Mouse (Mus musculus) cerebellum, adult 11 months (tissue): ENCODE data around the gene Wdr26.
A peak's percentile ranks its signal among the peaks of the same experiment; 100 is the strongest.

Experiments used
- DNase-seq: peaks from one replicate; pipeline ENCODE4 v3.0.0; 2022

Wdr26 gene

DNA sequence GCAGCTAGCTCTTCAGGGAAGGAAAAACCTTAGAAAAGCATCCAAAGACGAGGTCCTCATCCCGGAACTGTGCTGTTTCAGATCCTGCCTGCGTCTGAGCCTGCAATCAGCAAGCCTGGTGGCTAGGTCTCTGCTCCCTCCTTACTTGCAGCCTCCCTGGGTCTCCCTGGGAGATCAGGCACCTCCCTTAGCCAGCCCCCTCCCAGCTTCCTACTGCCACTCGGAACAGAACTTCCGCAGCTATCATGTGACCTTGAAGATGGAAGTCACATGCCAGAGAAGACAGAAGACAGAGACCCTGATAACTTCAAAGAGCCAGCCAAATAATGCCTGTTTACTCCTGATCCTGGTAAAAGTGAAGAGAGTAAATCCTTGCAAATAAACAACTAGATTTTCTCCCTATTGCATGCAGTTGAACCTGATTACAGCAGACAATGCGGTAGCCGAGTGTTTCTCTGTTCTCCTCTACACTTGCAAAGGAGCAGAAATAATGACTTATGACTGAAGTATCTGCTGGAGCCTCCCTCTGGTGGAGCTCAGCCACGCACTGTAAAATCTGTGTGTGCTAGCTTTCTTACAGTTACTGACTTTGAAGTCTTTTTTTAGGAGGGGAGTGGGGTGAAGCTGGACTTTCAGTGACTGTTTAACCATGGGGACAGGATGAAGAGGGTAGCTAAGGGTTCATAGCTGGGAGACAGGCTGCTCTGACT lies 22.7 kb upstream of the Wdr26 start:
- DNase-seq = no peak

DNA sequence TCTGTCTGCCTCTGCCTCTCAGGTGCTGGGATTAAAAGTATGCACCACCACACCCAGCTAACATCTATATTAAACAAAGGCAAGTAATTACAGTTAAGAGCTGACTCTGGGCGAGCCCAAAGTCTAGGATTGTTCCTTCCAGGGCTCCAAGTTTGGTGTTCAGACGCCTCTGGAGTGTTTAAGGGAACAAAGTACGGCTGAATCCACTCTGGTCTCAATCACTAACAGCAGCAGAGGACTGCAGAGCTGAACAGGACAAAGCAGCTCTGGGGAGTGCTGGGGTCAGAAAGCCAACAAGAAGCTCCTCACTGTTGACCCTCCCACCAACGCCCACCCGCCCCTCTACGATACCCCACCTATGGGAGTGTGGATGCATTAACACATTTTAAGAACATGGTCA lies 21.9 kb upstream of the Wdr26 start:
- no peak for DNase-seq

DNA sequence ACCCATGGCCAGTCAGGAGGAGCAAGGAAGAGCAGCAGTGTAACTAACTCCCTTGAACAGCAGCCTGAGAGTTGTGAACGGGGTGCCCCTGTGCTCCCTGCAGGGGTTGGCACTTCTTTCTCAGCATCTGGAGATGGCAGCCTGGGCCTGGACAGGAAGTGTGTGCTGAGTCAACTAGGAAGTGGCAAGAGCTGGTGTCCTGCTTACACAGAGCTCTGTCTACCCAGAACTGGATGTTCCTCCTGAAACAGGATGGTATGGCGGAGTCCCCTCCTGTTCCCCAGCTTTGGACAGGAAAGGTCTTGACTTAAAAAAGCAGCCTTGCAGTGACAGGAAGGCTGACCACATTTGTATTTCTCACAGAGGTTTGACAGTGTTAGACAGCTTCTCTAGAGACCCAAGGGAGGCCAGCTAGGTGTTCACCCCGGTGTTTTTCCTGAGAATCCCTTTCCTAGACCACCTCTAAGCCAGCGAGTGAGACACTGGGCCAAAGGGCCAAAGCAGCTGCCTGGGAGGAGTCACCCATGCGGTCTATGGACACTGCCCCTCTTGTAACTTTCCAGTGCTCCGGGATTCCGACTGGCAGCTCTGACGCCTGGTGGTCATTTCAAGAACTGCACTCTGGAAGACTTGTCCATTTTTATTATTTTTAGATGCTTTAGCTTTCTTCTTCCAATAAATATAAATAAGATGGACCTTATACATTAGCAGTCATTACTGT lies 20.7 kb upstream of the Wdr26 start:
- peak; percentile 27 for DNase-seq

DNA sequence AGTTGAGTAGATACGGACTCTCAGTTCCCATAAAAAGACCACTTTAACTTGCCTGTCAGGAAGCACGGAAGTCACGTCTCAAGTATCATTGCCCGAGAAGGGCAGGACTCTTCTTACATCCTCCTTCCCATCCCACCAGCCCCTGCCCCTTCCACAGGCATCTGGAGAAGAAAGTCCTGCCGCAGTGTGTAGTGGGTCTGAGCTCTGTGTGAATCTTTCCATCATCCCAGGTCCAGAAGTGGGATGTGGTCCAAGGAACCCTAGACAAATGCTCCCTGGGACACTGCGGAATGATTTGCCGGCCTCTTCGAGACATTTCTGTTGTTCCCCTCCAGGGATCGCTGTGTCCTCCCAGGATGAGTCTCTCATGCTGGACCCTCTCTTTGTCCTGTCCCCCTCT lies 20.0 kb upstream of the Wdr26 start:
- no peak for DNase-seq

DNA sequence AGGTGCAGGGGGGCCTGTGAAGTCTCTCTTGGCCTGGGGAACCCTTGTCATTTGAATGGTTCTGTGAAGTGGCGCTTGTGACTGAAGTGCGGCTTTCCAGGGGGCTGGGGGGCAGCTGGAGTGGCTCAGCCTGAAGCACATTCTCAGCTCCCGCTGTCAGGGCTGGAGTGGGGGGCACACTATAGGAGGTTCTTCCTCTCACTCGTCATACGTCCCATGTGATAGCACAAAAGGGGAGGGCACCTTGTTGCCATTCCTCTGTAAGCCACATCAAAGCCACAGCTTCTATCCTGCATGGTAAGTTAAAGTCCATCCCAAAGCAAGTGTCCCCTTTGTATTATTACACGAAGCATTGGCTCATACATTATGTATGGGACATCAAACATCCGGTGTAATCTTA lies 19.5 kb upstream of the Wdr26 start:
- no peak for DNase-seq

DNA sequence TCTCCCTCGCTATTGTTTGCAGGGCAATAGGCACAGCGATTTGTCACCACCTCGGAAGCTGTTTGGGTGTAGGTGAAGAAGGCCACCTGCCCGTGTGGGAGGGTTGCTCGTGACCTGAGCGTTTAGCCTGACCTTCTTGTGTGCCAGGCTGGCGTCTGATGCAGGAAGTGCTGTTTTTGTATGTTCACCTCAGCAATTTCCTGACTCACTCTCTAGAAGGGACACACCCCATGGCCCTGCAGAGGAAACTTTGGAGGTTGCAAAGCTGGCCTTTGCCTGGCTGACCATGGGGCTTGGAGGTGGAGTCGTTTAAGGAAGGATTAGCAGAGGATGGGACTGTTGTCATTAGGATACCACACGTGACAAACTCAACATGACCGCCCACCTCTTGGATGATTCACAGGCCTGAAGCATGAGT lies 18.9 kb upstream of the Wdr26 start:
- no peak for DNase-seq

DNA sequence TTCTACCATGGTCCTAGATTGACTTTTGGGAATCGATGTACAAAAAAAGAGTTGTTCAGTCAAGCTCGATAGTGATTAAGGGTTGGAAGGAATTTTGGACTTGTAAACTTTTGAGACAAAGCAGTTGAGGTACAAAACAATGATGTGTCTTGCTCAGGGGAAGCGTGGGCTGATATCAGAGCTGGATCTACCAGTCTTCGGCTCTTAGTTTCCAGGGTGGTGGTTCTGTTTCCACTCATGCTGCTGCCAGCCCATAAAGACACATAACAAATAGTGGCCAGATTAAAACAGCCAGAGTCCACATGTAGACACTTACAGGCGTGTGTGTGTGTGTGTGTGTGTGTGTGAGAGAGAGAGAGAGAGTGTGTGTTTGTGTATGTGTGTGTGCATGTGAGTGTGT lies 17.2 kb upstream of the Wdr26 start:
- no peak for DNase-seq

DNA sequence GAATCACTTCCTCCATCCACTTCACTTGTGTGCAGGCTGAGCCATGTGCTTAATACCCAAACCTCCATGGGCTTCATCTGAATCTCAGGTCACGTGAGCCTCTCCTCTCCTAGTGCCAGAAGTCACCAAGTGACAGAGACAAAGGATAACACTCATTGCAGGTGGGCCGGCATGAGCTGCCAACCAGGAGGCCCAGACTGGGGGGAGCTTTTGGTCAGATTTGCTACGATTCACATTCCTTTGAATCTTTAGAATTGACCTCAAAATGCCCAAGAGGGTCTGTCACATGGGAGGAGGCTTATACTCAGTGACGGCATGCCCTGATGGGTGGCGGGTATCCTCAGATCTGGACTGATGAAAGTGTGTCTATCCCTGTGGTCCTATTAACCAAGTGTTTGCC lies 16.8 kb upstream of the Wdr26 start:
- DNase-seq = no peak

DNA sequence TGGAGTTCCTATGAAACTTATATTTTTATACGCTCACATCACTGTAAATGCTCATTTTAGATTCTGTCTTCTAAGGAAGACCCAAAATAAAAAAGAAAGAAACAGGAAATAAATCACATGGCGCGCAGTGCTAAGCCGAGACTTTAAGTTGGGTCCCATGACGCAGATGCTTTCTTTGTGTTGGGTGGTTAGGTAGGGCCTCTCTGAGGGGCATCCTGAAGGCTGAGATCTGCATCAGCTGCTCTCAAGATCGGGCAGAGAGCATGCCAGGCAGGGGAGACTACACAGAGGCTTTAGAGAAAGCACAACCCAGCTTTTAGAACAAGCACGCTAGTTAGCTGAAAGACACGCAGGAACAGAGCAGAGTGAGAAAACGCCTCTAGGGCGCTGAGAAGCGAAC lies 16.0 kb upstream of the Wdr26 start:
- DNase-seq = no peak

DNA sequence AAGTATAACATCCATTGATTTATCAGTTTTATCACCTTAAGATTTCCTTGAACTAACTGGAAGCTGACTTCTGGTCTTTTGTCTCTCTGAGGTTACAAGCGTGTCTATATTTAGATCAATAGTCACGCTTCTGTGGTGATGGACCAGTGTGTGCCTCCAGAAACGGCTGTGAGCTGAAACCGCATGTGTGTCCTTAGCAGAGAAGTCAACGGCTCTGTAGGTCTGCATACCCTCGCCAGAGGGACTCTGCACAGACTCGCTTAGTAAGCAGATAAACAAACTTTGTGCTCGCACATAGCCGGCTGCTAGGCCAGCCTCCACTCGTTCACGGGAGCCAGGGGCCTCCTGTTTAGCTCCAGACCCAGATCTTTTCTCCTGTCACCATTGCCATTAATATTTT lies 15.0 kb upstream of the Wdr26 start:
- DNase-seq = no peak

DNA sequence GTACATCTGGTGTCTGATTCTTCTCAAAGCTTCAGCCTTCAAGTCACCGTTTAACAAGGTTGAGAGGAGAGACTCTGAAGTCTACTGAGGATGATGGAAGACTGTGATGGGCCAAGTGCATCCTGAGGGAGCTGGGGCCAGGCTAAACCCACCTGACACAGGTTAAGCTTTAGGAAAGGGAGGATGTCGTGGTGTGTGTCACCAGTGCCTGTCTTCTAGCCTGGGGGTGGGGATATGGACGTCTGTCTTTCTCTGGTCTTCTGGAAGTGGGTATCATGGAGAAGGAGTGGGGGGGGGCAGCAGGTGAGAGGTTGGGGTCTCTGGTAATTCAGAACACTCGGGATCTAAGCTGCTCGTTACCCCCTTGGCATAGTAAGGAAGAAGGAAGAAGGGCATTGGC lies 13.5 kb upstream of the Wdr26 start:
- no peak for DNase-seq

DNA sequence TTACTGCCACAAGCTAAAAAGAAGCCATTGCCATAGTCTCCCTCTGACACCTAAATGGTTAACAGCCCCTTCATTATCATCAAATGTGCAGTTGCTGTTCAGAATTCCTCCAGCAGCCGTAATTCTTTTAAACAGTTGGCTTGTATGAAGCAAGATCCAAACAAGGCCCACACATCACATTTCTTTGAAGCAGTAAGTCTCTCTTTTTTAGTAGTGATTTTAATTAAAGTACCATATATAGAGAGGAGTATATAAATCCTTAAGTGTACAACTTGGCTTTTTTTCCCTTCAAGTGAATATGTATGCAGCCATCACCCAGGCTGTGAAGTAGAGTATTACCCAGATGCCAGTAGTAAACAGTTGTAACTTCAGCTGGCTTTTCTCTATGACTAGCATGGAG lies 10.2 kb upstream of the Wdr26 start:
- no peak for DNase-seq

DNA sequence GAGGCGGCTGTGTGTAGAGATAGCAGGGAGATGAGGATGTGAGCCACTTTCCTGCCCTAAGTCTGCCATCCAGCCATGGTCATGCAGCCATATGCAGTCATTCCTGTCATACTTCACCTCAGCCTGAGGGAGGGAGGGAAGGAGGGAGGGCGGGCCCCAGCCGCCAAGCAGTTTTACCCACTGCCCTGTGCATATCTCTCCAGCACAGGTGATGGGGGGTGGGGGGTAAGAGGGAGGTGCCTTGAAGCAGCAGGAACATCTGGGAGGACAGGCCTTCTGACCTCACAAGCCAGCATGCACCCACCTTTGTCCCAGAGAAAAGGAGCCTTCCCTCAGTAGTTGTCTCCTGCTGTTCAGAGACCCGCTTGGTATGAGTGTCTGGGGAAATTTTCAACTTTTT lies 4.5 kb upstream of the Wdr26 start:
- DNase-seq = no peak

DNA sequence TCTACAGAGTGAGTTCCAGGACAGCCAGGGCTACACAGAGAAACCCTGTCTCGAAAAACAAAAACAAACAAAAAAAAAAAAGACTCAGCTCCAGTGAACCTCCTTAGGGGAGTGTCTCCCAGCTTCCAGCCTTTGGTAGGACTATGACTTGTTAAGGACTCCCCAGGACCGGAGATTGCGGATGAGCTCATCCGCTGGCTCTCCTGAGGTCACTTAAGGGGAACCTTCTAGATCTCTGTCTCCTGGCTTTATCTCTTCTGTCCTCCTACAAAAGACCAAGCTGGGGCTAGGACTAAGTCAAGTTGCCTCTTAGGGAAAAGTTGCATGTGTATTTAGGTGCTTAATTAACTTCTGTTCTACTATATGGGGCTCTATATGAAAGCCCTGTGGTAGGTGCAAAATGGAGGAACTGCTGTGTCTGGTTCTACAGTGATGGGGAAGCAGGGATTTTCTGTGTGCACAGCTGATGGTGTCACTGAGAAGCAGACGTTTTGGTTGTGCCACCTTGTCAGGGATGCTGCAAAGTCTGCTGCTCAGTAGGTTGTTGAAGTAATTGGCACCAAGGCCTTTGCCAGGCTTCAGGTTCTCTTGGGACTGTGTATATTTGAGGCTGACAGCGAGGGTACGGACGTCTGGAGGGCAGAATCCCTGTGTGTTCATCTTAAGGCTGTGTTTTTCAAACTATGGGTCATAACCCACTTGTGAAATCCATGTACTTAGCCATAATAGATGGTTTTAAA lies 2.7 kb upstream of the Wdr26 start:
- no peak for DNase-seq

DNA sequence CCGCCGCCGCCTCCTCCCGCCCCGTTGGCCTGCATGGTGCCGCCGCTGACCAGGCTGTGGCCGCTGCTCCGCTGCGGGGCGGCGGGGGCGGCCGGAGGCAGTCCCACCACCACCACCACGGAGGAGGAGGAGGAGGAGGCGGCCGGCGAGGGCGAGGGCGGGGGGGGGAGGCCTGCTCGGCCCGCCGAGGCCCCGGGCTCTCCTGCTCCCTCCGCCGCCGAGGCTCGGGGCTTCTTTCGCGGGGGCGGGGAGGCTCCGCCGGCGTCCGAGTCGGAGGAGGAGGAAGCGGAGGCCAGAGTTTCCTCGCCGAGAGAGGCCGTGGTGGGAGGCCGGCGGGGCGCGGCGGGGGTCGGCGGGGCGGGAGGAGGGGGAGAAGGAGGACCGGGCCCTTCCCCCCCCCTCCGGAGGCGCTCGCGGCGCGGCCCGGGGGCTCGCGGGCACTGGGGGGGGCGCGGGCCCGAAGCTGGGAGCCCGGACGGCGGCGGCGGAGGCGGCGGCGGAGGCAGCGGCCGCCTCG lies 340 bp downstream of the Wdr26 start:
- no peak for DNase-seq

DNA sequence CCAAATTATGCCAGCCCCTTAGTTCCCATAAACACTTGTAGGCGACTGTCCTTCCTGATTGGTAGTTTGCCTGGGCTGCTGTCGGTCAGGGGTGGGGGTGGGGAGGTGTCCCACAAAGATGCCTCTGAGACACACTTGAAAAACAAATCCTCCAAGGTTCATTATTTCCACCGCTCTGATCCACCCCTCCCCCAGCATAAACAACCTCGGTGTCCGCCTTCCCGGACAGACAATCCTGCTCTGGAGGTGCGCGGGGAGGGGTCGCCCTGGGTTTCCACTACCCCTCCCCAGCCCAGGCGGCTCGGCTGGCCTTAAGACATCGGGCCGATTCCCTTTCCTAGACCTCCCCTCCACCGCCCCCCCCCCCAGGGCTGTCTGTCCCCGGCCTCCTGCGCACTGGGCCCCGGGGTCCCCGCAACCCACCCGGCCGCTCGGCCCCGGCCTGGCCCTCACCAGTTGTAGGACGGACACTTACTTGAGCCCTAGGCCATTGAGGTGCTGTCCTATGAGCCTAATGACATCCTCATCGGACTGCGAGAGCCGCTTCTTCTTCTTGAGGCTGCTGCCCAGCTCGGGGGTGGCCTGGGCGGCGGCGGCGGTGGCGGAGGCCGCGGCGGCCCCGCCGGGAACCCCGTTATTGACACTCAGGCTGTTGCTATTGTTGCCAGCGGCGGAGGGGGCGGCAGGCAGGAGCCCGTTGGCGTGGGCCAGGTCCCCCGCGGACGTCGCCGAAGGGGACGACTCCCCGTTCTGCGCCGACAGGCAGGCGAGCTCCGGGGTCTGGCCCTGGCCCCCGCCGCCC lies 999 bp downstream of the Wdr26 start:
- peak; percentile 35 for DNase-seq

DNA sequence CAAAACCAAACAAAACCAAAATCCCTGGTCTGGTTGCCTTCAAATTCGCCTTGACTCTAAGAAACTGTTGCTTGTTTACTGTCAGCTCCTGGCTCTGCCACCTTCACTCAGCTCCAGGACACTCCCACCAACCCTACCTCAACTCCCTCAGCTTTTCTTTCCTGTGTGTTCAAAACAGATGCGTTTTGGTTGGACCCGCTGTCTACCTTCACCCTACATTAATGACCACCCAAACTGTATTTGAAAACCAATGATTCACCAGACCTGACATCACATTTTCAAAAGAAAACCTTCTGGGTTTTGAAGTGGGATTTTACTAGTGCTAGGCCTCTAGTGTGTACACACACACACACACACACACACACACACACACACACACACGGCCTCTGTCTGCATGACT lies 1.7 kb downstream of the Wdr26 start:
- DNase-seq = no peak

DNA sequence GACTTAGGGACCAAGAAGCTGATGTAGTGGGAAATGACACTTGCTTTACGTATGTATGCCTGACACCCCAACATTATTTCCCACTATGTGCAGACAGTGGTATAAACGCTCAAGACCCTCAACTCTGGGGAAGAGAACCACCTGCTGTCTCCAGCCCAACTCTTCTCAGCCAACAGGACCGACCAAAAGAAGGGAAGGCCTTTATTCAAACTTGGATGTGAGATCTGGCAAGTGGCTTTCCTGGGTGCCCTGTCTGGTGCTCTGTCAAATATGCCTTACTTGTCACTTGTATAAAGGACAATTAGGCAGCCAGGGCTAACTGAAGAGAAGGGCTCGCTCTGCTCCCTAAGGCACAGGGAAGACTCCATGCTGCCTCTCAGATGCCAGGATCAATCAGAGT lies 12.4 kb downstream of the Wdr26 start:
- DNase-seq = no peak

DNA sequence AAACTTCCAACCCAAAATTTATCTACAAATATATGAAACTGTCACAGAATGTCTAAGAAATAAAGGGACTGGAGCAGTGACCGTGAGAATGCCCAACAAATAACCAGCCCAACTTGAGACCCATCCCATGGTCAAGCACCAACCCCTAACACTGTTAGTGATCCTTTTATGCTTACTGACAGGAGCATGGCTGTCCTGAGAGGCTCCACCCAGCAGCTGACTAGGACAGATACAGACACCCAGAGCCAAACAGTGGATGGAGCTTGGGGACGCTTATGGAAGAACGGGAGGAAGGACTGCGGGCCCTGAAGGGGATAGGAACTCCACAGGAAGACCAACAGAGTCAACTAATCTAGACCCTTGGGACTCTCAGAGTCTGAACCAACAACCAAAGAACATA lies 22.9 kb downstream of the Wdr26 start:
- DNase-seq = no peak

DNA sequence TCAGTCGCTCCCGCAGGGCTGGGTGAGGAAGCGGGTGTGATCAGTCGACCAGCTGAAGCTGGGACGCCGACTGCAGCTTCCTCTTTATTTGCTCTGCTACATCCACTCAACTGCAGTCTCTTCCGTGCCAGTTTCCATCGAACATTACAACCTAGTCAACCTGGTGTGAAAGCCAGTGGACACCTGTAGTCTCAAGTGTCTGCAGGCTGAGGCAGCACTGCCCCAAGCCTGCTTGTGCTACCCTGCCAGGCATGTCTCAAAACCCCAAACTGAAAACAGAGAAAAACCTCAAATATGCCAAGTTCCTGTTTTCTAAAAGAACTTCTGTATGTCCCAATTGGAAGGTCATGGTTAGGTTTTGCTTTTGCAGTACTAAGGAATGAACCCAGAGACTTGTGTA lies 41.6 kb downstream of the Wdr26 start:
- no peak for DNase-seq

DNA sequence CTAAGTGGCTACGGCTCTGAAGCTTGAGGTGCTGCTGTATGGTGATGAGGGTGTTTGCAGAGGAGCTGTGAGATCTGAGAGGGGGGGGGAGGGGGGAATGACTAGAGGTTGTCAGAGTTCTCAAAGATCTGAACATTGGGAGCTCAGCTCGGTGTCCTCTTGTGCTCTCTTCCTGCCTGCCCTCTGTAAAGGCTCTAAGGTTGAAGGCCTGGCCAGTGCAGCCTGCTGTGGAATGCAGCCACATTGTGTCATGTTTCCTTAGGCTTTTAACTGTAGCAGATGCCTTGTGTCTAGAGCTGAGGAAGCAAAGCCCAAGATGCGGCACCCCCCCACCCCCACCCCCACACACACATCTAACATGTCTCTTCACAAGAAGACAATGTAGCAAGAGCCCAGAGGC lies 43.4 kb downstream of the Wdr26 start:
- no peak for DNase-seq

DNA sequence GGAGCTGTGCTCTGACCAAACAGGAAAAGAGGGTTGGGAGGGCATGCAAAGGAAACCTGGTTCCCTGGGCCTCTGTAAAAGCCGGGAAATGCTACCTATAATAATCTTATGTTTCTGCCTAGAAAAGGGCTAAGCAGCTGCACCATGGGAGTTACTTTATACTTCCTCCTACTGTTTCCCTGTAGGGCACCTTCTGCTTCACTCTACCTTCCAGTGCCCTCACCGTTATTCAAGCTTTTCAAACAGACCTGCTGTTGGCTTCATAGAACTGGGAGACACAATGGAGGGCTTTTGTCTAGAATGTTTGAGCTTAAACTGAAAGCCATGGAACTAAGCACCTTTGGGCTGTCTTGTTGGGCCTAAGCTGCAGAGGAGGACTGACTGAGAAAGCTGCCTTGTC lies 44.0 kb downstream of the Wdr26 start:
- DNase-seq = no peak

DNA sequence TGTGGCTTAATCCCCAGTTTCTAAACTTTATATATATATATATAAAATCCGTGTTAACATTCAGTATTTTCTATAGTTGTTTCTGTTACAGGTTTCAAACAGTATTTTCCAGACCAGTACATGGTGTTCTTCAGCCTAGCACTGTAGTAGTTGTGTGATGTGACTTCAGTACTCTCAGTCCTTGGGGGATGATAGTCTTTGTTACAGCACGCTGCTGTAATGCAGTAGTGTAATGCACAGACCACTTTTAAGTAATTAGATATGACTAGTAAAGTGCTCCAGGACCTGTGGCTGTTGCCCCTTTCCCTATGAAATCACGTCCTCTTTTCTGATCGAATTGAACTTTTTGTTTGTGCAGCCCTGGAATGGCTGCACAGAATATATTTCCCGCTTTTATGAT lies 60.3 kb downstream of the Wdr26 start:
- no peak for DNase-seq
